8 mouse cellular contexts compared by ENCODE assay signal in the genomic region with DNA sequence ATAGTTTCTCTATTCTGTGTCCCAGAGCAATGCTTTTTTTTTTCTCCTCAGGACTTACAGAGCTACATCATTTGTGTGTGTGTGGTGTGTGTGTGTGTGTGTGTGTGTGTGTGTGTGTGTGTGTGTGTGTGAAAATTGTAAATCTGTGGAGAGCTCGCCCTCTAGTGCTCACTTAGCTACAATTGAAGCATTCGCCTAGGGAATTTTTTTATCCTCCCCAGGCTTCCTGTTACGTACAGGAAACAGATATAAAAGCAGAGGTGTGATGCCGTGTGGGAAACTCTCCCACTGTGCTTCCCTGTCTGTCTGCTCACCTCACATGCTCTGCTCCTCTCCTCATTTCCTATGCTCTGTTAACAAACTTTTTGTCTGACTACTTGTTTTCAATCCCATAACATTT. TPM values are rescaled to one million over a fixed set of nuclear protein-coding genes. Genes with fewer than 3 reads are reported as not detected.
DNase-seq lines count a peak whose midpoint lies in the region; ATAC-seq and TF ChIP-seq lines count a peak whose summit lies in the region.

No protein-coding gene starts in this region.

- ATAC-seq in intestine, postnatal 0 days: no peak
- ATAC-seq in intestine, embryonic 16.5 days: no peak
- peak; percentile 93 for ATAC-seq in megakaryocyte progenitor cell, adult 5-6 weeks (replicated peaks; ENCODE audit: poor library complexity)

- H3K4me2 ChIP-seq in intestine, postnatal 0 days (replicated peaks; ENCODE audit: low read depth): no peak overlapping the region
- H3K4me2 ChIP-seq in intestine, embryonic 16.5 days (ENCODE audit: low read depth, low read length): no peak overlapping the region

- H3K4me3 ChIP-seq in intestine, postnatal 0 days (ENCODE audit: low read depth, low read length): no peak overlapping the region
- H3K4me3 ChIP-seq in intestine, embryonic 16.5 days (ENCODE audit: low read length): no peak overlapping the region
- no peak overlapping the region for H3K4me3 ChIP-seq in embryonic facial prominence, embryonic 10.5 days

- no peaks in the 10 kb centered on the region for H3K4me1 ChIP-seq in intestine, postnatal 0 days (replicated peaks; ENCODE audit: control insufficient read depth, insufficient read depth, low read length)
- H3K4me1 ChIP-seq in intestine, embryonic 16.5 days (ENCODE audit: control insufficient read depth, insufficient read depth, low read length): no peaks in the 10 kb centered on the region
- H3K4me1 ChIP-seq in embryonic facial prominence, embryonic 10.5 days: no peaks in the 10 kb centered on the region

- H3K27ac ChIP-seq in intestine, postnatal 0 days (ENCODE audit: low read depth, low read length): no peak overlapping the region
- H3K27ac ChIP-seq in intestine, embryonic 16.5 days (ENCODE audit: low read length): no peak overlapping the region
- no peak overlapping the region for H3K27ac ChIP-seq in embryonic facial prominence, embryonic 10.5 days (replicated peaks)

- peak; percentile 36 for DNase-seq in adrenal gland, adult 2 months
- peak; percentile 42 for DNase-seq in embryonic facial prominence, embryonic 10.5 days (ENCODE audit: low spot score)
- peak; percentile 22 to 29 for DNase-seq in heart, postnatal 36 days
- DNase-seq in layer of hippocampus, postnatal 10 days (ENCODE audit: low spot score in 2 of 2): peak; percentile 43 to 60
- peak; percentile 15 for DNase-seq in testis, postnatal 14 days (ENCODE audit: low spot score)

- no peaks in the 10 kb centered on the region for H3K27me3 ChIP-seq in intestine, postnatal 0 days (replicated peaks; ENCODE audit: control insufficient read depth, insufficient read depth, low read length)
- no peaks in the 10 kb centered on the region for H3K27me3 ChIP-seq in intestine, embryonic 16.5 days (replicated peaks; ENCODE audit: control insufficient read depth, insufficient read depth, low read length)
- no peaks in the 10 kb centered on the region for H3K27me3 ChIP-seq in embryonic facial prominence, embryonic 10.5 days (replicated peaks; ENCODE audit: low read depth, poor library complexity, severe bottlenecking)

- H3K9ac ChIP-seq in intestine, postnatal 0 days (ENCODE audit: low read depth, low read length): no peak overlapping the region
- no peak overlapping the region for H3K9ac ChIP-seq in intestine, embryonic 16.5 days (ENCODE audit: low read depth, low read length)

- WGBS in intestine, postnatal 0 days: 35% methylated on average over 4 of the region's 4 CpGs
- 38% methylated on average over 4 of the region's 4 CpGs for WGBS in intestine, embryonic 16.5 days
- 44% methylated on average over 4 of the region's 4 CpGs for WGBS in embryonic facial prominence, embryonic 10.5 days

- no peaks in the 10 kb centered on the region for H3K9me3 ChIP-seq in intestine, postnatal 0 days (ENCODE audit: control insufficient read depth)
- H3K9me3 ChIP-seq in intestine, embryonic 16.5 days (ENCODE audit: control insufficient read depth, low read length): no peaks in the 10 kb centered on the region
- no peaks in the 10 kb centered on the region for H3K9me3 ChIP-seq in embryonic facial prominence, embryonic 10.5 days

- peaks cover 26% of the 10 kb centered on the region for H3K36me3 ChIP-seq in intestine, postnatal 0 days (ENCODE audit: control insufficient read depth, insufficient read depth)
- no peaks in the 10 kb centered on the region for H3K36me3 ChIP-seq in intestine, embryonic 16.5 days (ENCODE audit: control insufficient read depth, insufficient read depth, low read length)
- peaks cover 48% of the 10 kb centered on the region for H3K36me3 ChIP-seq in embryonic facial prominence, embryonic 10.5 days (replicated peaks)

- peak; percentile 71 for TF ChIP-seq CTCF in intestine, postnatal 0 days (IDR thresholded peaks at IDR 0.05; ENCODE audit: low read depth)

- intact Hi-C loops in heart, postnatal 36 days (cut with DNase I): loop anchor here (5.0 to 10.0 kb wide), 3 partner anchors 97 to 310 kb away; a partner anchor contains a TSS

RNA-seq across cellular contexts. Expression of a gene that starts 55.6 kb away (rescaled TPM):
- 440 and 508 TPM in 2 replicates for polyA plus RNA-seq in intestine, postnatal 0 days (2015; fragmentation: Nextera tagmentation; extraction: Ambion mirVana)
- 645 and 681 TPM in 2 replicates for polyA plus RNA-seq in intestine, embryonic 16.5 days (2015; fragmentation: Nextera tagmentation; extraction: Ambion mirVana)
- 100 to 1,000 TPM; 245 to 310 TPM for total RNA-seq in adrenal gland, adult 2 months (2021)
- 68.3 and 78.6 TPM in 2 replicates for polyA plus RNA-seq in adrenal gland, adult 2 months (2012; rRNA removed)
- polyA plus RNA-seq in embryonic facial prominence, embryonic 10.5 days (2016; fragmentation: Nextera tagmentation; extraction: Ambion mirVana): 471 and 486 TPM in 2 replicates
- total RNA-seq in heart, postnatal 36 days (2021): 100 to 1,000 TPM; 123 to 129 TPM
- 100 to 1,000 TPM; 268 to 273 TPM for total RNA-seq in layer of hippocampus, postnatal 10 days (2021)
- 466 and 518 TPM in 2 replicates for total RNA-seq in megakaryocyte progenitor cell, adult 5-6 weeks (2015)
- 761 and 799 TPM in 2 replicates for total RNA-seq in megakaryocyte progenitor cell, adult 5-6 weeks (2017)
